Mouse (Mus musculus) brain, embryonic 14.5 days (tissue): ENCODE data around the gene Fam169b.

Source experiments
- CTCF ChIP-seq: fragments of 200-500 bp; IDR thresholded peaks from 2 replicates; pipeline ENCODE4 v1.5.1; 2012; ENCODE audit warnings: inconsistent platforms, mild to moderate bottlenecking, moderate library complexity, borderline replicate concordance; ENCODE audit not compliant: insufficient read depth, insufficient read length; ENCODE audit errors: extremely low read depth
- POLR2A ChIP-seq: fragments of 200-500 bp; IDR thresholded peaks from 2 replicates; pipeline ENCODE4 v1.6.1; 2012; ENCODE audit warnings: mild to moderate bottlenecking, inconsistent platforms, borderline replicate concordance; ENCODE audit not compliant: poor library complexity, insufficient read depth, insufficient read length, severe bottlenecking; ENCODE audit errors: extremely low read depth

DNA sequence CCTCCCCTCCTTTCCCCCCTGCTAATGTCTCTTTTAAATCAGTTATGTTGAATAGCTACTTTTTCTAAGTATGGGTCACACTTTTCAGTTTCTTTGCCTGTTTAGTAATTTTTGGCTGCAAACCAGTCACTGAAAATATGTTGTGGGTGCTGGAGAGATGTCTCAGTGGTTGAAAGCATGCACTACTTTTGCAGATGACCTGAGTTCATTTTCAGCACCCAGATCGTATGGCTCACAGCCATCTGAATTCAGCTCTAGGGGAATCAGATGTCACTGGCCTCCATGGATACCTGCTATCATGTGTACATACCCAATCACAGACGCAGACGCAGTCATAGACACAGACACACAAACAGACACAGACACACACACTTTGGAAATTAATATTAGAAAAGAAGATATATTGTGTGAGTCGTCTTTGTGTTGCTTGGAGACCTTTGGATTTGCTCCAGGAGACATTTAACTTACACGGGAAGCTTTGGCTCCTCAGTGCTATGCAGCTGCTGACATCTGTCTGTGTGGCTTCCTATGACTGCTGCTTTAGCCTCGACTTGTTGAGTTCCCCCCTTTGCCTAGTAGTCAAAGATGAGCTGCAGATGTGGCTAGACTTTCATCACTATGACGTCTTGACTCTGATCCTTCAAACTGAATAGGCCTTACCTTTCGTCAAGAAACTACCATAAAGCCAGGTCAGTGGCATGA lies 63.6 kb downstream of the Fam169b start:
- TF ChIP-seq POLR2A (no peak), CTCF (no peak)
